Mouse (Mus musculus) embryonic facial prominence, embryonic 10.5 days (tissue): Measurements from ENCODE around the gene Mtfp1. TPM values are rescaled to one million over a fixed set of nuclear protein-coding genes. Genes with fewer than 3 reads are reported as not detected.
"Not testable (repeated sequence)": the region's sequence is repeated elsewhere in the genome, so short reads cannot be mapped to it uniquely, and the experiment has no call there.

Experiments
- DNase-seq: peaks from one replicate; pipeline ENCODE4 v3.0.0-alpha.2; 2017; ENCODE audit warnings: low spot score
- H3K27ac ChIP-seq: fragments of 300-500 bp; sonication (generic); replicated peaks from 2 replicates; pipeline ENCODE4 v1.5.1; 2016; ENCODE audit warnings: mild to moderate bottlenecking
- H3K27me3 ChIP-seq: fragments of 300-500 bp; sonication (generic); replicated peaks from 2 replicates; pipeline ENCODE4 v1.6.1; 2016; ENCODE audit warnings: low read depth, mild to moderate bottlenecking; ENCODE audit not compliant: poor library complexity, severe bottlenecking
- H3K36me3 ChIP-seq: fragments of 300-500 bp; sonication (generic); replicated peaks from 2 replicates; pipeline ENCODE4 v1.6.1; 2016; ENCODE audit warnings: mild to moderate bottlenecking, moderate library complexity
- H3K4me1 ChIP-seq: fragments of 300-500 bp; sonication (generic); 2 replicates; pipeline ENCODE4 v1.6.1; 2016
- H3K4me3 ChIP-seq: fragments of 300-500 bp; sonication (generic); 2 replicates; pipeline ENCODE4 v1.5.1; 2016; ENCODE audit warnings: mild to moderate bottlenecking, moderate library complexity
- H3K9me3 ChIP-seq: fragments of 300-500 bp; sonication (generic); 2 replicates; pipeline ENCODE4 v1.6.1; 2016; ENCODE audit warnings: mild to moderate bottlenecking
- WGBS: fragments of 180-500 bp; shearing (Covaris S2); methylation state at CpG from one replicate; pipeline ENCODE4 v1.1.7; 2016; 5-methylcytosine and 5-hydroxymethylcytosine counted together
- polyA plus RNA-seq: library from polyadenylated mRNA; unstranded; fragments of >200 nt; fragmentation: Nextera tagmentation; extraction: Ambion mirVana; gene quantifications from 2 replicates; pipeline ENCODE4 v1.2.1, GENCODE M21; 2016

The Mtfp1 gene
- polyA plus RNA-seq, 1 experiment from 2014 or later, result 15.6 TPM

DNA sequence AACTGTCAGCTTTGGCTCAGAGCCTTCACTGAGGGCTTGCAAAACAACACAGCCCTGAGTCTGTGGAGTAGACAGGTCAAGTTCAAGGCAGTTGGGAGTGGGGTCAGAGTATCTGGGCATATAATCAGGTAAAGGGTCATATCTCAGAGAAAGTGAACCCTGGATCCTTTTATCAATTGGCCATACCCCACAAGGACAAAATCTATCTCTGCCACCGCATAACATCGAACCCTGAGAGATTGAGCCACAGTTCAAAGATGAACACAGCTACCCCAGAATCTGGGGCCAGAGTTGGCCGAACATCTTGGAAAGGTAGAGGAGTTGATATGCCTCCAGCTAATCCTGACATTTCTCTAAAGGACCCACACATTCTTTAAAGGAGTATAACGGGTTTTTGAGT, 16.8 kb upstream of the Mtfp1 start:
- no peaks in the 10 kb centered on the region for H3K9me3 ChIP-seq
- 88% methylated on average over 4 of the region's 4 CpGs for WGBS
- H3K36me3 ChIP-seq, result no peaks in the 10 kb centered on the region

GRCm38 (mm10) chr11:4108691-4109090, 13.4 kb upstream of the Mtfp1 start:
- Histone ChIP-seq H3K4me3 (no peak overlapping the region), H3K27ac (no peak overlapping the region), H3K4me1 (0 out of 2 replicates have a peak, but pooled peaks cover 6% of the 10 kb centered on the region), H3K36me3 (no peaks in the 10 kb centered on the region), H3K9me3 (no peaks in the 10 kb centered on the region), H3K27me3 (no peaks in the 10 kb centered on the region)
- no peak for DNase-seq
- WGBS, result 69% methylated on average over 7 of the region's 7 CpGs

More for the DNA sequence above, 16.8 kb upstream of the Mtfp1 start:
- no peak for DNase-seq
- H3K4me3 ChIP-seq, result no peak overlapping the region
- H3K27me3 ChIP-seq, result peaks cover 12% of the 10 kb centered on the region
- H3K27ac ChIP-seq, result no peak overlapping the region
- 0 out of 2 replicates have a peak, but pooled peaks cover 6% of the 10 kb centered on the region for H3K4me1 ChIP-seq

DNA sequence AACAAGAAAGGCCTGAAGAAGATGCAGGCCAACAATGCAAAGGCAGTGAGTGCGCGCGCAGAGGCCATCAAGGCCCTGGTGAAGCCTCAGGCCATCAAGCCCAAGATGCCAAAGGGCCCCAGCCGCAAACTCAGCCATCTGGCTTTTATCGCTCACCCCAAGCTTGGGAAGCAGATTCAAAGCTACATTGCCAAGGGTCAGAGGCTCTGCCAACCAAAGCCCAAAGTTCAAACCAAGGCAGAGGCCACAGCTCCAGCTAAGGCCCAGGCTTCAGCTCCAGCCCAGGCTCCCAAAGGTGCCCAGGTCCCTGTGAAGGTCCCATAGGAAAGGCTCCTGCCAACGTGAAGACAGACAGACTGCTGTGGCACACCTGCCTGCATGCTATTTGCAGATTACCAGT, 12.7 kb upstream of the Mtfp1 start:
- H3K36me3 ChIP-seq, H3K9me3 ChIP-seq, DNase-seq, H3K27me3 ChIP-seq, H3K27ac ChIP-seq, H3K4me3 ChIP-seq, H3K4me1 ChIP-seq: not testable (repeated sequence)
- 93% methylated on average over 6 of the region's 6 CpGs for WGBS

- no peaks in the 10 kb centered on the region for H3K27me3 ChIP-seq
- DNase-seq, result no peak
- 72% methylated on average over 6 of the region's 6 CpGs for WGBS
- no peak overlapping the region for H3K27ac ChIP-seq
- no peaks in the 10 kb centered on the region for H3K9me3 ChIP-seq
- no peaks in the 10 kb centered on the region for H3K36me3 ChIP-seq
- H3K4me1 ChIP-seq, result 0 out of 2 replicates have a peak, but pooled peaks cover 6% of the 10 kb centered on the region
- H3K4me3 ChIP-seq, result no peak overlapping the region
Observed at GRCm38 (mm10) chr11:4105444-4105843, 10.2 kb upstream of the Mtfp1 start.

- WGBS, result 84% methylated on average over 5 of the region's 5 CpGs
- Histone ChIP-seq H3K27me3 (no peaks in the 10 kb centered on the region), H3K9me3 (no peaks in the 10 kb centered on the region), H3K4me1 (0 out of 2 replicates have a peak, but pooled peaks cover 6% of the 10 kb centered on the region), H3K27ac (no peak overlapping the region), H3K4me3 (no peak overlapping the region), H3K36me3 (no peaks in the 10 kb centered on the region)
- no peak for DNase-seq
Observed at GRCm38 (mm10) chr11:4104989-4105388, 9.7 kb upstream of the Mtfp1 start.

GRCm38 (mm10) chr11:4103522-4103921, 8.3 kb upstream of the Mtfp1 start:
- no peak overlapping the region for H3K4me3 ChIP-seq
- DNase-seq, result no peak
- H3K4me1 ChIP-seq, result no peaks in the 10 kb centered on the region
- no peak overlapping the region for H3K27ac ChIP-seq
- H3K36me3 ChIP-seq, result no peaks in the 10 kb centered on the region
- 82% methylated on average over 14 of the region's 14 CpGs for WGBS
- no peaks in the 10 kb centered on the region for H3K9me3 ChIP-seq
- H3K27me3 ChIP-seq, result no peaks in the 10 kb centered on the region

- 85% methylated on average over 5 of the region's 5 CpGs for WGBS
- H3K4me3 ChIP-seq, result no peak overlapping the region
- H3K27me3 ChIP-seq, result no peaks in the 10 kb centered on the region
- no peaks in the 10 kb centered on the region for H3K36me3 ChIP-seq
- DNase-seq, result no peak
- H3K27ac ChIP-seq, result no peak overlapping the region
- H3K4me1 ChIP-seq, result peaks cover 8% of the 10 kb centered on the region
- no peaks in the 10 kb centered on the region for H3K9me3 ChIP-seq
Observed at GRCm38 (mm10) chr11:4101851-4102250, 6.6 kb upstream of the Mtfp1 start.

GRCm38 (mm10) chr11:4099447-4099846, 4.2 kb upstream of the Mtfp1 start:
- Histone ChIP-seq H3K4me1 (peaks cover 27% of the 10 kb centered on the region), H3K36me3 (no peaks in the 10 kb centered on the region), H3K9me3 (no peaks in the 10 kb centered on the region), H3K27me3 (no peaks in the 10 kb centered on the region), H3K27ac (no peak overlapping the region), H3K4me3 (no peak overlapping the region)
- WGBS, result 72% methylated on average over 3 of the region's 3 CpGs
- no peak for DNase-seq

- Histone ChIP-seq H3K27me3 (no peaks in the 10 kb centered on the region), H3K9me3 (no peaks in the 10 kb centered on the region), H3K27ac (no peak overlapping the region), H3K4me3 (no peak overlapping the region), H3K36me3 (no peaks in the 10 kb centered on the region), H3K4me1 (peaks cover 33% of the 10 kb centered on the region)
- DNase-seq, result no peak
- WGBS, result 73% methylated on average over 7 of the region's 7 CpGs
Observed at GRCm38 (mm10) chr11:4098816-4099215, 3.6 kb upstream of the Mtfp1 start.

- H3K4me1 ChIP-seq, result peaks cover 35% of the 10 kb centered on the region
- 71% methylated on average over 8 of the region's 8 CpGs for WGBS
Observed at GRCm38 (mm10) chr11:4098120-4098519, 2.9 kb upstream of the Mtfp1 start.

DNA sequence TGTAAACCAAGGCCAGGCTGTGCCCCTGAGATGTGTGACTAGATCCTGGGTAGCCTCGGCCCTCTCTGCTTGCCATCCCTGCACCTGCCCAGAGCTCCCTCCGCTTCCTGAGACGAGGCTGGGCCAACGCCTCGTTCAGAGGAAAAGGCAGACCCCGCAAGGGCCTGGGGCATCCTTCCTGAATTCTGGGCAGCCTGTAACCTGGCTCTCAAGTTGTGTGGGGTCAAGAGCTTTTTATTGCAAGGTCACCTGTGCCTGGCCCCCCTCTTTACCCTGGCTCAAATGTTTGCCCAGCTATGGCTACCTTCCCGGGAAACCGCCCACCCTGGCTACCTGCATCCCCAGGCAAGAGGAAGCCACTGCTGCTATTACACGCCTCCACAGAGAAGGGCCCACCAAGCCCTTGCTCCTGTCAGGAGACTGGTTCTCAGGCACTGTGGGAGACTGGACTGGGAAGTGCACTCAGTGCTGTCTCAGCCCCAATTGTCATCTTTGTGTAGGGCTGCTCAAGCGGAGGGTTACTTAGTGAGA, 1.9 kb upstream of the Mtfp1 start:
- H3K4me3 ChIP-seq, result peak overlapping the region; percentile 68
- 30% methylated on average over 10 of the region's 10 CpGs for WGBS
- H3K27ac ChIP-seq, result peak overlapping the region; percentile 93
- DNase-seq, result no peak
- no peaks in the 10 kb centered on the region for H3K9me3 ChIP-seq
- peaks cover 13% of the 10 kb centered on the region for H3K36me3 ChIP-seq
- H3K27me3 ChIP-seq, result no peaks in the 10 kb centered on the region
- peaks cover 35% of the 10 kb centered on the region for H3K4me1 ChIP-seq

More at GRCm38 (mm10) chr11:4098120-4098519, 2.9 kb upstream of the Mtfp1 start:
- Histone ChIP-seq H3K36me3 (peaks cover 6% of the 10 kb centered on the region), H3K9me3 (no peaks in the 10 kb centered on the region), H3K4me3 (no peak overlapping the region), H3K27ac (no peak overlapping the region), H3K27me3 (no peaks in the 10 kb centered on the region)
- no peak for DNase-seq

GRCm38 (mm10) chr11:4096054-4096984, 1.1 kb upstream of the Mtfp1 start:
- Histone ChIP-seq H3K4me1 (peaks cover 35% of the 10 kb centered on the region), H3K27me3 (no peaks in the 10 kb centered on the region), H3K27ac (peak overlapping the region; percentile 93), H3K4me3 (peak overlapping the region; percentile 68), H3K36me3 (peaks cover 21% of the 10 kb centered on the region), H3K9me3 (no peaks in the 10 kb centered on the region)
- DNase-seq, result peak; percentile 98
- 4% methylated on average over 45 of the region's 45 CpGs for WGBS
